Mouse (Mus musculus) c-Kit-negative CD71-positive TER-119-positive erythroid progenitor cells, embryonic 14.5 days (primary cell): ENCODE results near the gene P4hb.
"Not testable (repeated sequence)": the region's sequence is repeated elsewhere in the genome, so short reads cannot be mapped to it uniquely, and the experiment has no call there.

Experiments
- DNase-seq: peaks from one replicate; pipeline ENCODE4 v3.0.0-alpha.2; 2013; ENCODE audit warnings: low read depth, low spot score

P4hb gene

DNA sequence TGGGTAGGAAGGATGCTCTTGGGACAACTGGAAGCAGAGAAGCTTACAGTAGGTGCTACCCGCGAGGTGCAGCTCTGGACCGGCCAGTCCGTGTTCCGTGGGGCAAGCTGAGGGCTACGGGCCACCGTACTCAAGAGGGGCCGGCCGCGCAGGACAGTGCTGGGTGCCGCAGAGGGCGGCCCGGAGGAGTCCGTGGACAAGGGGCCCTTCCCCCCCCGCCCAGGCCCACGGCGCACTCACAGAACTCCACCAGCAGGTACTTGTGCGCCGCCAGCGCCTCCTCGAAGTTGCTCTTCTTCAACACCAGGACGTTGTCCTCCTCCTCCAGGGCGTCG lies 669 bp downstream of the P4hb start:
- no peak for DNase-seq

DNA sequence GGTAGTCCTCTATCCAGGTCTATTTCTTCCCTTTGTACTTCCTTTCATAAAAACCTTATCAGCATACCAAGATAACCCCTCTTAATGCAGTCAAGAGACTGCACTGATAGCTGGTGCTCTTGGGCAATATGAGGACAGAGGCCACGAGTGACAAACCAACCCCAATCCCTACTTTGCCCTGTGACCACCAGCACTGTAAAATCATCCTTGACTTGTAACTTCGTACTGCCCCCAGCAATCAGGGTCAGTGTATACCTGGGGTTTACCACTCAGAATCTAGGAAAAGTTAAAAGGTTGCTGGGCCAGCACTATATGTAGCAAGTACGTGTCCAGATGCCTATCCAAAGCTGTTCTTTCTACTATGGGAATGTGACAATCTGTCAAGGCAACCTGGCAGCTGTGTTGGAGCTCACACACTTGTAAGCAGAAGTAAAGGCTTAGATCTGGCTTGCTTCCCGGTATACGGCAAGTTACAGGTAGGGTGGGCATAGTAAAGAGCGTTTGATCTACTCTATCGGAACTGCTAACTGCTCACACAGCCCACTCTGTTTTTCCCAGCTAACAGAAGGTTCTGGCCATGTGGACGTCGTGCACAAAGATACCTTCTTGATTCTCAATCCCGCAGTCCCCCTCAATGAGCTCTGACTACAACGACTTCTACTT lies 1.2 kb downstream of the P4hb start:
- DNase-seq, result no peak

DNA sequence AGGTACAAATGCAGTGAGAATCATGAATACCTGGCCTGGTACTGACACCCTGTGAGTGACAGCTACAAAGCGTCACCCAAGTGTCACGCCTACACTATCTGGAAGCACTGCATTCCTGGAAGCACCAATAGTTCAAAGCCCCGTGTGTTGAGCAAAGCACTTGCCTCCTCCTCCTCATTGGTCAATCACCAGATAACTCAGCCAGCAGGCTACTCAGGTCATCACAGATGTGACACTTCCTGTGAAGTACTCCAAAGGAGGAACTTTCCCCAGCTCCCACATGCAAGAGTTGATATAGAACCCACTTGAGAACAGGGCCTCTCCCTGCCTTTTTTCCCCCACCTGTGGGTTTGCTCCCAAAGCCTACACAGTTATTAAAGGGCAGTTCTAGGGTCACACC lies 1.9 kb downstream of the P4hb start:
- no peak for DNase-seq

DNA sequence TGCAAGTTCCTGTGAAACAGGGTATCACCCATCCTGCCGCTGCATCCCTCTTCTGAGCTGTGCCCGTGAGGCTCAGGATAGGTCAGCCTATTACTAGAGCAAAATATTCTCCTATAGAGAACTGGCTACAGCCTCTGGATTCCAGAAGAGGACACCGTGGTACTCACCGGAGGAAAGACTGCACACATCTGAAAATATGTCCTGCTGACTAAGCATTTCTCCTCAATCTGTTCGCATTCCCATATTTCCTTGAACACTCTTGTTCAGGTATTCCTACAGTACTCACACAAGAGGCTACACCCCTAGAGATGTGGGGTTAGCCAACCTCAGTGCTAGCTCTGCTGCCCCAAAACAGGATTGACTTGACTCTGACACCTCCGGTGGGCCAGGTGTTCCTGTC lies 4.7 kb downstream of the P4hb start:
- no peak for DNase-seq

DNA sequence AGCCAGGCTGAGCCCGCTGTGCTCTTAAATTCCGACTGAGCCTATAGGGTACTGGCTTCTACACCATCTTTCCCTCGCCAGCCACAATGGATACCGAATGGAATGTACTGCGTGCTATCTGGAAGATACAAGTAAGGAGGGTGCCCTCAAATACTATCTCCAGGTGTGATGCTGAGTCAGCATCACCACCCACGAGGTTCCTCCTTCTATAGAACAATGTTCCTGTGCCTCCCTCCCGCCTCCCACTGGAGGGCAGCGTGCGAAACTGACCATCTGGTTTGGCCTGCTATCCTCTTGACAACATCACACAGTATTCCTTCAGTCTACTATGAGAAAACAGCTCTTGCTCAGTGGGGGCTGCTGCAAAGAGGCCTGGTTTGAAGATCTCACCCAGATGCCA lies 7.9 kb downstream of the P4hb start:
- no peak for DNase-seq

DNA sequence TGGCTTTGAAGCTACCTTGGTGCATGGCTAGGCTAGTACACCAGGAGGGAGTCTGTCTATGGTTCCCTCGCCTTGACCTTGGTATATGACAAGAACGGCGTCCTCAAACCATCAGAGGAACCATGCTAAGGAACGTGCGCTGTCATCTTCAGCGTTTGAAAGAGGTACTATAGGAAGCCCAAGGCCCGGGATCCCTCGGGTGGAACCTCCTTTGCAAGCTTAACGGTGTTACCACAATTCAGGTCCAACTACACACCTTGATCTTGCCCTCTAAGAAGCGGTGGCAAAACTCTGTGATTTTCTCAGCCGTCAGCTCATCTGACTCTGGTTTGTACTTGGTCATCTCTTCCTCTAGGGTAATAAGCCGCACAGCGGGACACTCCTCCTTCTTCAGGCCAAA lies 10.1 kb downstream of the P4hb start:
- no peak for DNase-seq

DNA sequence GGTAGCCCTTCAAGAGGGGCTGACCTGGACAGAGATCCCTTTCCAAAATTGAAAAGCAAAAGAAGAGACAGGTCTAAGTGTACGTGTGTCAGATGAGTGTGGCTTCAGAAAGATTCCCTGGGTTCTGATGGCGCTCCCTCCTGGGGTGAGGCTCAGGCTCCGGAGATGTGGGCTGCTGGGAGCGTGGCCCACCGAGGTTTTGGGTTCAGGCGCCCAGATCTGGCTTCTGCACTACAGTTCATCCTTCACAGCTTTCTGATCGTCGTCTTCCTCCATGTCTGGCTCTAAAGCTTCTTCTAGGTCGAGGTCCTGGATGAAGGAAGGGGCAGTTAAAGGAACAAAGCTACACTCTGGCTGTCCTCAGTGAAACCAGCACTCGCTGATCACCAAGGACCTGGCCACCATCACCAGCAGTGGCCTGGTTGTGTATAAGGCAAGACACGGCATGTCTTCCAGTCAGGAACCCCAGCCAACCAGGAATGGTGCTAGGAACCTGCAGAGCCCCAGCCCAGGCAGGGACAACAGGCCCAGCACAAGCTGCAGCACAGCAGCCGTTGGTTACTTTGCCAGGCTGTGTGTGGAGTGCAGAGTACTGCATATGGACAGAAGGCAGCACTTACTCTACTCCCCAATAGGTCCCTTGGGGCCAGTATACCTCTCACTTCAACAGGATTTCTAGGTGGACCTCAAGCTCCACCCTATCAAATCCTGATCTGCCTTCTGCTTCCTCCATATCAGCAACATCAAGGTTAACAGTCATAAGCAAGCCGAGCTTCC lies 11.9 kb downstream of the P4hb start:
- no peak for DNase-seq

DNA sequence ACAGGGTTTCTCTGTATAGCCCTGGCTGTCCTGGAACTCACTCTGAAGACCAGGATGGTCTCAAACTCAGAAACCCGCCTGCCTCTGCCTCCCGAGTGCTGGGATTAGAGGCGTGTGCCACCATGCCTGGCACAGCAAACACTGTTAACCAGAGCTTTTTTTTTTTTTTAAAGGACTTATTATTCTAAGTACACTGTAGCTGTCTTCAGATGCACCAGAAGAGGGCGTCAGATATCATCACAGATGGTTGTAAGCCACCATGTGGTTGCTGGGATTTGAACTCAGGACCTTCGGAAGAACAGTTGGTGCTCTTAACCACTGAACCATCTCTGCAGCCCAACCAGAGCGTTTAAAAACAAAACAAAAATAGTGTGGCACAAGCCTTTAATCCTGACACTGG lies 14.2 kb downstream of the P4hb start:
- DNase-seq, result not testable (repeated sequence)

DNA sequence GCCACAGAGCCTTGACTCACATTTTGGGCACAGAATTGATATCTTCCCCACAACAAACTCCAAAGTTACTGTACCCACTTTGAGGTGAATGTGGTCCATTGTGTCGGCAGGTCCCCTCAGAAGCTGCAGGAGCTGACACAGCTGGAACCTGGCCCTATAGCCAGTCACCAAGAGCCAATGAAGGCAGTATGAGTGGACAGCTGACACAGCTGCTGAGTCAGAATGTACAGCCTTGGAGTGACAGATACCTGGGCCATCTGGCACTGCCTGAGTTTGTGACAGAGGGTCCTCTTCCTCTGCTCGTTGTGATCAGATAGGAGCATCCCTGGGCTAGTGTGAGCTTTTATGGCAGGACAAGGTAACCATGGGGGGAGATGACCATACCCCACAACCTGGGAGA lies 17.8 kb downstream of the P4hb start:
- no peak for DNase-seq

DNA sequence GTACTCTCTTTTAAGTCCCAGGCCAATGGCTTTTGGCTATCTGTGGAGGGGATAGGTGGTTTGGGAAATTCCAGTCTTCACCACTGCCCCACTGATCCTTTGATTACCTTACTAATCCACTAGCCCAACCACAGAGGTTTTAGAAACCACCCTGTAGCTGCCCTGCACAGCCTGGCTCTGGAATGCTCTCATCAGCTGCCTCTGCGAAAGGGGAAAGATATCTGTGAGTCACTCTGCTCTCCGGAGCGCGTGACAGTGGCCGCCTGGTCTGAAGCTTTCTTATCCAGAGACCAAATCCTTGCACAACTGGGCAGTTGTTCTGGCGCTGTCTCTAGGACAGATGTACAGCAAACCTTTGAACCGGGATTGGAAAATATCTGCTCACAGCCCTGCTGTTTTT lies 18.2 kb downstream of the P4hb start:
- no peak for DNase-seq

DNA sequence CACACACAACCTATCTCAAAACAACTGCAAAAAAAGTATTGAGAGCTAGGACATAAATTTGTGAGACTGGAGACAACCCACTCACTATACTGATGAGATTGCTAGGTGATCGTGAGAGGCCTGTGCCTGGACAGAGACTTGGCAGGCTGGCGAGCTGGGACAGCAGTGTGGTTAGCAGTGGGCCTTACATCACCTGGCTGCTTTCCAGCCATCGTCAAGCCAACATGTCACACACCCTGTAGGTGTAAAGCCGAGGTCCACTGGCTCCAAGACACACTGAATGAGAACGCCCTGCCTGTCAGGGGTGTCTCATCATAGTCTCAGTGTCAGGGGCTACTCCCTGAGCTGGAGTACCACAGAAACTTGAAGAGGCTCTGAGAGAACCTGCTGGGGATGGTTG lies 20.3 kb downstream of the P4hb start:
- DNase-seq, result no peak

DNA sequence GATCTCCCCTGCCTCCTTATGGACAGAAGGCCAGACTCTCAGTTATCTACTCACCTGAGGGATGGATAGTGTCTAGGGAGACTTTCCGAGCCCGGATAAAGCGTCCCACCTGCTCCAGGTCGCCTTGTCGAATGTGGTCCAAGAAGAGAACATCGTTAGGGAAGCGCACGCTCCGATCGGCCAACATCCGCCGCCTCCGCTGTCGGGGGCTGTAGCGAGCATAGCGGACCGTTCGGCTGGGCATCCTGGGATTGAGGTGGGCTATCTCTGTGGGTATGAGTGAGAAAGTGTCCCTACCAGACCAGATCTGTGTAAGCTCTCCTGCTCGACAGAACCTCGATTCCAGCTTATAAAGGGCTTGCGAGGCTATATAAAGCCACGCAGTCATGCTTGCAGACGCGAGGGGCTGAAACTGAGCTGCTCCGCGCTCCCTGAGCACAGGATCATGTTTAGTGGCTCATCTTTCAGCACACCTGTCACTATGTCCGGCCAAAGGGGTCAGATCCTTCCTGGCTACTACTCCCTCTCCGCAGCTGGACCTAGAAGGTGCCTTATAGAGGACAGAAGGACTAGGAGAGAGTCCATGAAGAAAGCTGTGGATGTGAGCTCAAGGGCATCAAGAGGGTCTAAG lies 22.1 kb downstream of the P4hb start, which contains the start of gene Ppp1r27:
Gene Ppp1r27, minus strand, starts transcription at position 323 of the 631 bp plus-strand sequence.
- DNase-seq, result no peak

DNA sequence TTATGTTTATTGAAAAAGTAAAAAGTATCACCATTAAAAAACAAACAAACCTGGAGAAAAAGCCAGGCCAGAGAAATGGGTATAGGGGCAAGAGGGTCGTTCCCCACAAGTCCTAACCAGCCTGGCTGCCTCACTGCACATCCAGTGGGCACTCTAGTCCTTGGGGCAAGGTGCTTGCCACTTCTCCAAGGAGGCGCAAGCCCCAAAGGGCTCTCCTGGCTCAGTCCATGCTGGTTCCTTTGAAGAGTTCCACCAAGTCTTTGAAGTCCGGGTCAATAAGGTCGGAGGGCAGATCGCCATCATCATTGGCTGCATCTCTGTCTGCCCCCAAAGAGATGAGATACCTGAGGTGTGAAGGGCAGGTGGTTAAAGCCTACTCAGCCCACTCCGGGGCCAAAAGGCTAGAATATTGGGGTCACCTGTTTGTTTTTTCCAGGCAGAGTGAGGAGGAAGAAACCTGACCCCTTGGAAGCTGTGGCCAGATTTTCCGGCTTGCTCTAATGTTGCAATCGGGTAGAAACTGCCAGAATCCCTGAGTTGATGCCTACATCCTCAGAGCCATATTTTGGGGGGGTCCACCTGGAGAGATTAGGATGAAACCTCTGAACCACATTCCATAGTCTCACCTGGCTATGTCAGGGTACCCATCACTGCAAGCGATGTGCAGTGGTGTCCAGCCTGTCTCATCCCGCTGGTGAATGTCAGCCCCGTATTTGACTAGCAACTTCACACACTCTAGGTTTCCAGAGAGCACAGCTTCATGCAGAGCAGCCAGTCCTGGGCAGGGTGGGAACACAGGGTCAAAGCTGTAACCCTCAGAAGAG lies 22.9 kb downstream of the P4hb start:
- DNase-seq, result no peak

DNA sequence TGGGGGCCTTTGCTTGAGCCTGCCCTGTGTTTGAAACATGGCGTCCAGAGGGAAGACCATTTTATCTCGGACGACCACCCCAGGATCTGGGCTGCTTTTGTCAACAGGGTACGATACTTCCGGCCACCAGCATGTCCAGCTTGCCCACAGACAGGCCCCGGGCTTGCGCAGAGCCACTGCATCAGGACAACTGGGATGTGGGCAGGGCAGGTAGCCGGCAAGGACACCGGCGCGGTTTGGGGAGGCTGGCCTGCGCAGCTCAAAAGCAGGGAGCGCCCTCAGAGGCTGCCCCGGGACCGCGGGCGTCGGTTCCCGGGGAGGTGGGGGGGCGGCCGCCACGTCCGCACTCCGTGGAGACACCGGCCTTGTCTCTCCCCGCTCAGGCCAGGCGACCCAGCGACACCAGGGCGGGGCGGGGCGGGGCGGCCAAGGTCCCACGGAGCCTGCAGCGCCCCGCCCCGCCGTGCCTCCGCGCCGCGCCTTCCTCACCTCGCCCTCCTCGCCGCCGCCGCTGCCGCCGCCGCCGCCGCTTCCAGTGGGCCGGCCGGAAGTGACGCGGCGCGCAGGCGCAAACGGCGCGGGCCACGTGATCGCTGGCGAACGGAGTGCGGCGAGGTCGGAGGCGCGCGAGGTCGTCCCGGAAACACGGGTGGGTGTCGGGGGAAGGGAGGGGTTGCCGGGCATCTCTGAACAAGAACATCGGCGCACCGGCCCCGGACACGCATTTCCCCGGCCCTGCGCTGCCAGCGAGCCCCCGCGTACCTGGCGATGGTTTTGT lies 23.7 kb downstream of the P4hb start, which contains the start of gene Mcrip1:
Gene Mcrip1, minus strand, starts transcription at position 560 of the 778 bp plus-strand sequence.
- DNase-seq, result peak; percentile 87

DNA sequence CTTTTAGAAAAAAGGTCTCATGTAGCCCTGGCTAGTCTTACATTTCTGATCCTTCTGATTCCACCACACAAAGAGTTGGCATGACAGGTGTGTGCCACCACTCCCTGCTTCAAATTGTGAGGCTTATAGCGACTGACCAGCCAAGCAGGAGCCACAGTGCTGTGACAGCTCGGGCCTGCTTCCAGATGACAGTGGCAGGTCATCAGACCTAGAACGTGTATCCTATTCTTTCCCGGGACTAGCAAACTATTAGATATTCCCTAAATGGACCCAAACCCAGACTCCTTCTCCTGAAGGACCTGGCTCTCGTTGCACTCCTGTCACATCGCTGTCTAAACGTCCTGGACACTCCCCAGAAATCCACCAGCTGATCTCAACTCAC lies 24.3 kb downstream of the P4hb start:
- no peak for DNase-seq

DNA sequence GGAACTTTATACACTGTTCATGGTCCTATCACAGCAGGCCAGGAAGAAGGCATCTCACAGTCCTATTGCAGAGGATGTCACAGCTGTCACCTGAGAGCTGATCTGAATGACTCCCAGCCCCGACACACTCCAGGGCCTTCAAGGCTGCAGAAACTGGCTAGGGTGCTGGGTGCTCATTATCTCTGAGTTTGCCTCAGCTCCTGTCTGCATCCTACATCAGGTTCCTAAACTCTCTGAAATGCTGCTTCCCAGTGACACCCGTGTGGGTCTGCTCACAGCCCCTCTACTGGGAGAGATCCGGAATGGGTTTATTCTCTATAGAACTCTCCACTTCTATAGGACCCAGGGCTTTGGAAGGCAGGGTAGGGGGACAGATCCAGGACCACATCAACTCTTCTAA lies 24.8 kb downstream of the P4hb start:
- DNase-seq, result no peak

DNA sequence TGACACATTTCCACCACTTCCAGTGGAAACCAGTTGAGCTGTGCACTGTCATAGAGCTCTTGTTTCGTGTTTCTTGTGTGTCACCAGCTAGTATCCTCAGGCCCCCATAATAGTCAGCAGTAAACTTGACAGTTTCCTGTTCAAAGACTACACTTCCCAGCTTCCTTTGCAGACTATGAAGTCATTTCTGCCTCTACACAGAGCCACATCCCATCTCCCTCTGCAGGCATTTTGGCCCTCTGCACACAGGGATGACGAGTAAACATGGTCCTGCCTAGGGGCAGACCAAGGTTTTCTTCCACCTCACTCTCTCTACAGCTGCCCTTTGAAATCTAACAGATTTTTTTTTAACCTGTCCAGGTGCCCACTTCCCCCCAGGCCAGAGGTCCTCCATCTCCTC lies 25.6 kb downstream of the P4hb start:
- no peak for DNase-seq

DNA sequence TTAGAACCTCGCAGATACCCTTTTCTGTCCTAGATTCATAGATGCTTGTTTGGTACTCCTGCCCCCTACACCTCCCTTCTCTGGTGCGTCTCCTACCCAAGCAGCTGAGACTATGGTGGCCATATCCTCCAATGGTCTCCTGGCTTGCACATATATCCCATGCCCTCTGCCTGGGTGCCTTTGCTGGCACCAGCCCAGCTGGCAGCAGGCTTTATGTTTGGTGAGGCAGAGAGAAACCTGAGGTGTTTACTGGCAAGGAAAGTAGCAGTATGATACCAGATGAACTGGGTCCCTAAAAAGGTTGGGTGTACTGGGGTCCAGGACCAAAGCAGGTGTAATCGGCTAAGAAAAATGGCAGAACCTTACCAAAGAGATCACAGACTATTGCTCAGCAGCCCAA lies 27.1 kb downstream of the P4hb start:
- DNase-seq, result no peak

DNA sequence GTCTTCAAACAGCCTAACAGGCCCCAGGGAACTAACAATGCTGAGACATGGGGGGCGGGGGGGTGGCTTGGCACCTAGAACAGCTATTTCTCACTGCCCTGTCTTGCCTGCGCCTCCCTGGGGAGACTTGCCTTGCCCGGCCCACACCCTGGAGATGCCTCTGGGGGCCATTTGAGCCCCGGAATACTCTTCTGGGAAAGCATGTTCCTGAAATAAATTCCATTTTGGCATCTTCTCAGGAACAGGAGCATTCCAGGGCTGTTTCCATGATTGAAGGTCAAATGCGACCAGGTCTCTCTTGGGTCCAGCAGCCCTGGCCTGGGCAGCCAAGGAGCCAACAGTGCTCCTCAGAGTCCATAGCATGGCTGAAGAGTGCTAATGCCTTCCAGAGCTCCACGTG lies 30.7 kb downstream of the P4hb start:
- DNase-seq, result no peak

DNA sequence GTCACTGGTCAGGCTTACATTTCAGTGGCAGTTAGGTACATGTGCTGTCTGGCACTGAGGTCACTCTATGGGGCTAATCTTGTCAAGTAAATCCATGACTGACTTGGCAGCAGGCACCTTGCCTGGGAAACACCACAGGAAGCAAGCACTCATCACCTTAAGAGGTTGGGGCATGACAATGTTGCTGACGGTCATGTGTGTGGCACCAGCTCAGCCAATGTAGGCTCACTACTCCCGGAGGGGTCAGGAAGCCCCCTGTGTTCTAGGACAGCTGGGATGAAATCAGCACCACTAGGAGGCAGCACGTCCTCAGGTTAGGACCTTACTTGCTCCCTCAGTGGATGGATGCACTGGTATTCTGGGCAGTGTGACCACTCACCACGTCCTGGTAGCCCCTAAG lies 31.1 kb downstream of the P4hb start:
- DNase-seq, result no peak

DNA sequence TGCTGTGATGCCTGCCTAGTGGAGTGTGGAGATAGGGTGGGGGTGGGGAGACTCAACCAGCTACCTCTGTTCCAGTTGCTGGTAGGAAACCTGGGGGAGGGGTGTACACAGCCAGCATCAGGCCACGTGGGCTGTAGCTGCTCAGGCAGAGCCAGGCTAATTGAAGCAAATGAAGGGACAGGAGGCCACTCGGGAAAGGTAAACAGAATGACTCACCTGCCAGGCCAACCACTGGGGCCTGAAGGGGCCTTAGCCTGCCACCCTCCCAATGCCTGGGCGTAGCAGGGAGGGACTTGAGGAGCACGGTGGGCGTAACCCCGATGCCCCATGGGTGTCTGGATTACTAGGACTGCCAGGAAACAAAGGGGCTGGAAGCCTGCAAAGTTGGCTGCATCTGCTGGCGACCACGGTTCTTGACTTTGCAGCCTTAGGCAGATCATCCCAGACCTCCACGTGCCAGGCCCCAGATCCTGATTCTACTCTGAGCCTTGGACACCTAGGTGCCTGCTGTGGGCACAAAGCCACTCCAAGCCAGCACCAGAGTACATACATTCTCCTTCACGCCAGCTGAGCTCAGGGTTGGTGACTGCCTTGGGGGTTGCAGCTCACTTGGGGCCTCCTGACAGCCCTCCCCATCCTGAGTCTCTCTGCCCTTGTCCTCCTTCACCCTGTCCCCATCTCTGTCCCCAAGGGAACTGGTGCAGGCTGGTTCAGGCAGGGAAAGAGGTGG lies 33.6 kb downstream of the P4hb start:
- DNase-seq, result no peak
